Mouse (Mus musculus) inflammation-experienced regulatory T-cells, adult 6 months (primary cell): ENCODE results near the gene Igsf11. TPM values are rescaled to one million over a fixed set of nuclear protein-coding genes. Genes with fewer than 3 reads are reported as not detected.
"Not testable (repeated sequence)": the region's sequence is repeated elsewhere in the genome, so short reads cannot be mapped to it uniquely, and the experiment has no call there.

ENCODE experiments used
- ATAC-seq: one replicate; pipeline ENCODE4 v1.8.0; 2017
- polyA plus RNA-seq, 3 experiments: library from polyadenylated mRNA; unstranded; fragments of 100-300 nt; shearing (Covaris generic); gene quantifications; one replicate each; pipeline ENCODE4 v1.2.1; 2017

Igsf11 gene
- polyA plus RNA-seq, 3 experiments from 2014 or later: not detected

DNA sequence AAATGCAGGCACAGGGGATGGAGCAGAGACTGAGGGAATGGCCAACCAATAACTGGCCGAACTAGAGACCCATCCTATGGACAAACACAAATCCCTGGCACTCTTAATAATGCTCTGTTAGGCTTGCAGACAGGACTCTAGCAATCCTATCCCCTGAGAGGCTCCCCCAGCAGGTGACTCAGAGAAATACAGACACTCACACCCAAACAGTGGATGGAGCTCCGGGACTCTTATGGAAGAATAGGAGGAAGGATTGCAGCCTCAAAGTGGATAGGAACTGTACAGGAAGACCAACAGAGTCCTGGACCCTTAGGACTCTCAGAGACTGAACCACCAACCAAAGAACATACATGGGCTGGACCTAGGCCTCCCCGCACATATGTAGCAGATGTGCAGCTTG is 91.4 kb downstream of the Igsf11 start:
- ATAC-seq: not testable (repeated sequence)

DNA sequence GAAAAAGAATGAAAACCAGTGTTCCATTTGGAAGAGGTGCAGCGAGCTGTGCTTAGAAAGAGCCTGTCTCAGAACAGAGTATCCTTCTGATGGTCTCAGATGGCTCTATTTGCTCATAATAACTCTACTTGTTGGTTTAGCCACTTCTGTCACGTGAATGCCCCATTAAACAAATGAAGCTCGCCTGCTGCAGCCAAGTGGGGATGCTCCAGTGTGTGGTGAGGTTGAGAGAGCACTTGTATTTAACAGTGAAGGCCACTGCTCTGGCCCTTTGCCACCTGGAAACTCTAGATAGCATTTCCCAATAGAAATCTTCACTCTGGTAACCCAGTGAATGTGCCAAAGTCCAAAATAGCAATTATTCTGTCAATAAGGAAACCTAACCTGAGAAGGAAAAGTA is 92.9 kb downstream of the Igsf11 start:
- ATAC-seq: no peak

DNA sequence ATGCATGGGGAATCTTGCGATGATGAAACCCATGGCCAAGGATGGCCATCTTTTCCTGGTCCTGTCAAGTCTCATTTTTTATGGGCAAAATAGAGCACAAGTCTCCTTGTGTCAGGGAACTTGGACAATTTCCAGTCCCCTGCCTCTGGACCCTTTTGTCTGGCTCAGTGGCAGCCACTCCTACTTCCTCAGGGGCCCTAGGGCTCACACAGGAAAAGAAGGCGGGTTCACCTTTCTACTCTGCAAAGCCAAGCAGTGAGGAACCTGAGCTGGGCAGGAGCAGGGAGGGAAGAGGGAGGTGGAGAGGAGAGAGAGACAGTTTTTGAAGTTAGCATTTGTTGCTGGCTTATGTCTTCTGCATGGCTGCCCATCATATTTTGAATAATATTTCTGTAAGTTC is 93.9 kb downstream of the Igsf11 start:
- no peak for ATAC-seq

DNA sequence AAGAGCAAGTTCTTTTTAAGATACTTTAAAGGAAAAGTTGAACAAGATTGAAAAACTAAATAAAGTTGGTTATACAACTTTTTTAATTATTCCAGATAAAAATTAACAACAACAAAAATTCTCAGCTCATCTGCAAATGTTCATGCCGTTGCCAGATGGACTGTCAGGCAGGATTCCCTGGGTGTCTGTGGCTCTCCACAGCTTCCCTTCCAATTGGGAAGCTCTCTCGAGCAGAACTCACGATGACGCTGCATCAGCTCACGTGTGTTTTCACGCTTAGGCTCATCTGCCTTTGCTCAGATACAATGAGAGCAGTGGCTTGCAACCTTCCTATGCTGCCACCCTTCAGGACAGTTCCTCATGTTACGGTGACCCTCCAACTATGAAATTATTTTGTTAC is 101.2 kb downstream of the Igsf11 start:
- ATAC-seq: no peak

GRCm38 (mm10) chr16:38998496-38999258 is 106.2 kb downstream of the Igsf11 start:
- ATAC-seq: no peak

- ATAC-seq: no peak
These were observed 106.8 kb downstream of the Igsf11 start for GRCm38 (mm10) chr16:38999298-38999697.

DNA sequence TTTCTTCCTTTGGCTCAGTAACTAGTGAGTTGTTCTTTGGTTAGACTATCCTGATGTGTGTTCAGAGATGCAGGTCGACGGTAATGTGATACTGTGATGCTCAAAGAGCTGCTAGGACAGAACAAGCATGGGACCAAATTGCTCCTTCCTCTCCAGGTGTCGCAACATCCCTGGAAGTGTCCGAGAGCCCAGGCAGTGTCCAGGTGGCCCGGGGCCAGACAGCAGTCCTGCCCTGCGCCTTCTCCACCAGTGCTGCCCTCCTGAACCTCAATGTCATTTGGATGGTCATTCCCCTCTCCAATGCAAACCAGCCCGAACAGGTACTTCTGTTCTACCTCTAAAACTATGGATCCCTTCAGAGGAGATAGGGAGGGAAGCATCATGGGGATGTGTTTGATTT is 114.5 kb downstream of the Igsf11 start:
- ATAC-seq: no peak

DNA sequence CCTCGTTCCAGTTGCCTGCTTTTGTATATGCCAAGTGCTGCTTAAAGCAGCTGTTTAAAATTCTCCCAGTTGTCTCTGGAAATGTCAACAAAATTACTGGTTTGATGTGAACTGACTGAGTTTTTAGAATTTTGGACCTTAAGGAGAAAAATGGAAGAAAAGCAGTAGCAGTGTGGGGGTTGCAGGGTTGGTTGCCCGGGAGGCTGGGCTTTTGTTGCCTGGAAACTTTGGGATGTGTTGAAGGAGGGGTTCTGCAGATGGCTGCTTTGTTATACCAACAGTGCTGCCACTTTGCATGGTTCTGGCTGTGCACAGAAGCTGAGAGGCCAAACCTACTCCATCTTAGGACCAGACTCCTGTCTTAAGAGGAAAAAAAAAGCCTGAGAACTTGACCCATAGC is 127.0 kb downstream of the Igsf11 start:
- ATAC-seq: no peak

- no peak for ATAC-seq
These were observed 133.7 kb downstream of the Igsf11 start for GRCm38 (mm10) chr16:39025989-39026736.

- ATAC-seq: no peak
These were observed 138.9 kb downstream of the Igsf11 start for GRCm38 (mm10) chr16:39031350-39031749.

GRCm38 (mm10) chr16:39037257-39037656 is 144.8 kb downstream of the Igsf11 start:
- ATAC-seq: no peak

DNA sequence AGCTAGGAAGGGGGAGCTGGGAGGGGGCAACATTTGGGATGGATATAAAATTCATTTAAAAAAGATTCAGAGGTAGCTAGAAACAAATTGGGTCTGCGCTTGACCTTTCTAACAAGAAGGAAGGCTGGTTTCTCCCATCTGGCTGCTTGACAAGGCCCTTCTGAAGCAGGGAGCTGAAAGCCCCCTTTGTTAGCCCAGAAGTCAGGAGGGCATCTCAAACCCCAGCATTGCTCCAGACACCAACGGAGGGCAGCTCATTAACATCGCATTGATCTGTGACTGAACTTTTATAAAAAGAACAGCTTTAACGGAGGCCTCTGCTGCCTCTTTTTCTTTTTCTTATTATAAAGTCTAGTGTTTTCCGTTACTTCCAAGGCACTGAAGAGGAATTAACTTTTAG is 151.9 kb downstream of the Igsf11 start:
- ATAC-seq: no peak

DNA sequence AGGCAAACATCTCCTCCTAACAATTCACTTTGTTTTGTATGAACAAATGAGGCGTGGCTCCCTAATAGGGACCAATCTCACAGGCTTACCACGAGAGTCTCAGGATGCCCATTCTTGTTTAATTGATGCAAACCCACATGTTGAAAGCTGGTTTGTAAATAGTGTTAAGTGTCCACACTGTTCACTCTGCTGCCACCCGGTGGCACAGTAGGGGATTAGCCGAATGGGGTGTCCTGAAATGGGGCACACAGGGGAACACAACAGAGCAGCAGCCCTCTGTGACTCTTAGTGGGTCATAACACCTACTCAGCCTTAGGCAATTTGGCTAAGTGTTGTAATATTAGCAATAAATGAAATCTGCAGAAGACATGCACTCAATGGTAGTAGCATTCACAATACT is 156.4 kb downstream of the Igsf11 start:
- ATAC-seq: no peak

DNA sequence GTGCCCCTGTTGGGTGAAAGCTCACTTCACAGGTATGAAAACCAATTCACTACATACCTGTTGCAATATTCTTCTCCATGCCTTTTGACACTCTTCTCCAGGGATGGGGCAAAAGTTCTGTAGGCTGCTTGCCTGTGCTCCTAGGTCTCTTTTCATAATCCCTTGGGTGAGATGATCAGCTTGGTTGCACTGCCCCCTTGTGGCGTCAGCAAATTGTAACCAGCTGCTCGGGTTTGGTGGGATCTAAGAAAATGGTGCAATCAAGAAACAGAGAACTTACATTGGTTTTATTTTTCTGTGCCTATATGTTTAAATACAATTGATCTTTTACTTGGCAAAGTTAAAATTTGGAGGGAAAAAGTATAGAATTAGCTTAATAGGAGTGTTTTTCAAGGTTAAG is 160.5 kb downstream of the Igsf11 start:
- no peak for ATAC-seq

- no peak for ATAC-seq
These were observed 161.3 kb downstream of the Igsf11 start for GRCm38 (mm10) chr16:39053779-39054178.

DNA sequence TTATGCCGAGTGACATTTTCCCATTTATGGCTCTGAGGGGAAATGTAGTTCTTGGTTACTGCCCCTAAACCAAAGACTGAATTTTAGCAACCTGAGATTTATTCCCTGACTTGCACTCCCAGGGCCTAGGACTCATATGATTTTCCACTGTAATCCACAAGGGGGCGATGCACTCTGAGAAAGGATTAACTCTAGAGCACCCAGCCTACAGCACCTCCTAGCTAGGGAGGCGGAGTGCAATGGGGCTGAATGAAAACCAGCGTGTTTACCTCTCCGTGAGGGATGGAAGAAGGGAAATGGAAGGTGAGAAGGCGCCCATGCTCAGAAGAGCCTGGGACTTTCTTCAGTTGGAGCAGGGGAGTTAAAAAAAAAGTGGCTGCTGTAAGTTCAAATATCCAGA is 163.6 kb downstream of the Igsf11 start:
- no peak for ATAC-seq

- ATAC-seq: no peak
These were observed 164.5 kb downstream of the Igsf11 start for GRCm38 (mm10) chr16:39056961-39057360.

DNA sequence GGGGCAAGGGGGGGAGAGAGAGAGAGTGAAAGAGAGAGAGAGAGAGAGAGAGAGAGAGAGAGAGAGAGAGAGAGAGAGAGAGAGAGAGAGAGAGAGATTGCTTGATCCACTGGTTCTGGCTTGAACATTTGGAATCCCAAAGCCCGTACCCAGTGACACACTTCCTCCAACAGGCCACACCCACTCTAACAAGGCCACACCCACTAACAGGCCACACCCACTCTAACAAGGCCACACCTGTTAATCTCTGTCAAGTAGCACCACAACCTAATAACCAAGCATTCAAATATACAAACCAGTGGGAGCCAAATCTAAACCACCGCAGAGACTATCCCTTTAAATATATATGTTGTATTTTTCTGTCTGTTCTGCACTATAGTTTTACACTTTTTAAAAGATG is 166.4 kb downstream of the Igsf11 start:
- ATAC-seq: no peak

DNA sequence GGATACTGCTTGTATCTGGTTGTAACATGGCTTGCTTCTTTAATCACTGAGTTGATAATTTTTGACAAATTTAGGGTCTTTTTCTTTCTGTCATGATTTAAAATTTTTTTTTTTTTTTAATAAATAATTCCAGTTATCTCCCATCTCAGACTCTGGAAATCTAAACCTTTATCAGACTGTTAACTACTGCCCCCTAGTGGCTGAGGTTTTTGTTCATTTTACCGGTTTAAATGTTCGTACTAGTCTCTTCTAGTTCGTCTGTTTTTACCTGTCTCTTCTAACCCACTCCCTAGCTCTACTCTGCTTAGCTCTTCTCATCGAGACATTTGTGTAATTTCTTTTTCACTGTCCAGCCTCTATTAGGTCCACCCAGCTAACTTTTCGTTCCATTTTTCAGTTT is 170.1 kb downstream of the Igsf11 start:
- no peak for ATAC-seq

GRCm38 (mm10) chr16:39065576-39065975 is 173.1 kb downstream of the Igsf11 start:
- ATAC-seq: no peak

GRCm38 (mm10) chr16:39071431-39071830 is 179.0 kb downstream of the Igsf11 start:
- no peak for ATAC-seq
